Mouse (Mus musculus) CH12.LX (cell line): ENCODE data around the gene L2hgdh. TPM values are rescaled to one million over a fixed set of nuclear protein-coding genes. Genes with fewer than 3 reads are reported as not detected.

Experiments used
- DNase-seq: peaks from one replicate; pipeline ENCODE4 v3.0.0-alpha.2; 2013; ENCODE audit errors: extremely low read depth
- H3K27ac ChIP-seq: 2 replicates; pipeline ENCODE4 v1.5.1; 2012; ENCODE audit warnings: low read depth, mild to moderate bottlenecking, control low read depth, moderate library complexity; ENCODE audit not compliant: insufficient read depth
- H3K27me3 ChIP-seq: replicated peaks from 2 replicates; pipeline ENCODE3; 2012; ENCODE audit warnings: inconsistent platforms
- H3K36me3 ChIP-seq, 2 experiments: replicated peaks in 1 of 2; 2 replicates each; pipeline versions ENCODE3 to v1.6.1; 2012; ENCODE audit warnings: inconsistent platforms in 1 of 2, low read length in 1 of 2, mild to moderate bottlenecking in 1 of 2, mixed read lengths in 1 of 2, moderate library complexity in 1 of 2; ENCODE audit not compliant: control insufficient read depth in 1 of 2, insufficient read depth in 1 of 2
- H3K4me1 ChIP-seq, 2 experiments: 2 replicates each; pipeline ENCODE4 v1.6.1; 2012; ENCODE audit warnings: inconsistent platforms in 1 of 2, moderate library complexity in 1 of 2; ENCODE audit not compliant: insufficient read depth in 2 of 2, control insufficient read depth in 1 of 2
- H3K4me2 ChIP-seq: 2 replicates; pipeline ENCODE4 v1.6.1; 2012; ENCODE audit warnings: low read depth, mild to moderate bottlenecking, control low read depth; ENCODE audit not compliant: poor library complexity, insufficient read depth, severe bottlenecking
- H3K4me3 ChIP-seq, 3 experiments: fragments of 150-350 bp in 1 of 3; sonication (generic) in 1 of 3; replicated peaks in 1 of 3; 2 replicates each; pipeline versions ENCODE3 to v1.5.1; 2011 to 2012; ENCODE audit warnings: low read depth in 2 of 3, low read length in 2 of 3, mild to moderate bottlenecking in 2 of 3, moderate library complexity in 2 of 3, control low read depth in 1 of 3, improper control_type of control experiment in 1 of 3, inconsistent platforms in 1 of 3, mixed read lengths in 1 of 3; ENCODE audit not compliant: poor library complexity in 1 of 3
- H3K79me2 ChIP-seq: replicated peaks from 2 replicates; pipeline ENCODE4 v1.6.1; 2012; ENCODE audit warnings: mild to moderate bottlenecking, moderate library complexity; ENCODE audit not compliant: control insufficient read depth, poor library complexity, insufficient read depth, severe bottlenecking; ENCODE audit errors: extremely low read depth
- H3K9ac ChIP-seq: 2 replicates; pipeline ENCODE4 v1.6.1; 2012; ENCODE audit warnings: low read depth, mild to moderate bottlenecking, control low read depth, moderate library complexity; ENCODE audit not compliant: insufficient read depth
- H3K9me3 ChIP-seq: replicated peaks from 2 replicates; pipeline ENCODE3; 2012; ENCODE audit warnings: low read length, inconsistent platforms, mixed read lengths
- BHLHE40 ChIP-seq: IDR thresholded peaks from 2 replicates; pipeline ENCODE4 v1.6.1; 2011; ENCODE audit warnings: mild to moderate bottlenecking, low read depth, low read length, improper control_type of control experiment
- CHD2 ChIP-seq: IDR thresholded peaks from 2 replicates; pipeline ENCODE4 v1.6.1; 2011; ENCODE audit warnings: low read length, improper control_type of control experiment
- CTCF ChIP-seq, 2 experiments: IDR thresholded peaks in 1 of 2; conservative IDR thresholded peaks in 1 of 2; 2 replicates each; pipeline ENCODE4 v1.5.1; 2011 to 2012; ENCODE audit warnings: low read depth in 2 of 2, low read length in 2 of 2, improper control_type of control experiment in 1 of 2, inconsistent platforms in 1 of 2, mild to moderate bottlenecking in 1 of 2, moderate library complexity in 1 of 2
- ELF1 ChIP-seq: IDR thresholded peaks from 2 replicates; pipeline ENCODE4 v1.6.1; 2014; ENCODE audit warnings: low read depth, mild to moderate bottlenecking, inconsistent platforms, low read length, improper control_type of control experiment
- ETS1 ChIP-seq: conservative IDR thresholded peaks from 2 replicates; pipeline ENCODE4 v1.6.1; 2012; ENCODE audit warnings: low read depth, mild to moderate bottlenecking, inconsistent platforms, low read length, improper control_type of control experiment, moderate library complexity
- HCFC1 ChIP-seq: IDR thresholded peaks from 2 replicates; pipeline ENCODE4 v1.6.1; 2012; ENCODE audit warnings: low read depth, mild to moderate bottlenecking, inconsistent platforms, low read length, improper control_type of control experiment
- MAZ ChIP-seq: IDR thresholded peaks from 2 replicates; pipeline ENCODE4 v1.6.1; 2012; ENCODE audit warnings: low read depth, mild to moderate bottlenecking, inconsistent platforms, low read length, improper control_type of control experiment, moderate library complexity
- MYC ChIP-seq: IDR thresholded peaks from 2 replicates; pipeline ENCODE4 v1.6.1; 2011; ENCODE audit warnings: low read depth, mild to moderate bottlenecking, improper control_type of control experiment, low read length
- POLR2A ChIP-seq: IDR thresholded peaks from 2 replicates; pipeline ENCODE4 v1.6.1; 2011; ENCODE audit warnings: low read depth, mild to moderate bottlenecking, improper control_type of control experiment, low read length
- RAD21 ChIP-seq: IDR thresholded peaks from 2 replicates; pipeline ENCODE4 v1.6.1; 2011; ENCODE audit warnings: low read depth, mild to moderate bottlenecking, low read length, improper control_type of control experiment, moderate library complexity
- SMC3 ChIP-seq: IDR thresholded peaks from 2 replicates; pipeline ENCODE4 v1.6.1; 2011; ENCODE audit warnings: low read depth, low read length, improper control_type of control experiment
- dilution Hi-C: fragments of 300-500 bp; cut with MboI; formaldehyde crosslinking; loops from 2 replicates; pipeline ENCODE4 v1.14.3; 2020; ENCODE audit warnings: low sequenced_read_pairs; ENCODE audit not compliant: extremely low pct_unique_long_range_greater_than_20kb, extremely low pct_ligation_motif_present
- in situ Hi-C: fragments of 300-500 bp; cut with MboI; formaldehyde crosslinking; loops from 3 replicates; pipeline ENCODE4 v1.14.3; 2019; ENCODE audit warnings: low sequenced_read_pairs, low pct_ligation_motif_present, low pct_unique_long_range_greater_than_20kb, mixed read lengths
- polyA plus RNA-seq: library from polyadenylated mRNA; unstranded; fragments of >175 nt; gene quantifications from 2 replicates; pipeline ENCODE4 v1.2.1, GENCODE M21; 2012; ENCODE audit warnings: low read depth; ENCODE audit not compliant: insufficient read length
- total RNA-seq, 2 experiments: library from RNA; depleted of rRNA; stranded (reverse); fragments of 300-350 nt in 1 of 2; fragments of >200 nt in 1 of 2; gene quantifications; 2 replicates each; pipeline ENCODE4 v1.2.3; 2012 to 2014

The L2hgdh gene
- total and polyA plus RNA-seq, 3 experiments: 12.1 to 24.3 (median 15.4) TPM

- Histone ChIP-seq H3K4me3 (no peak overlapping the region), H3K36me3 (no peaks in the 10 kb centered on the region), H3K4me2 (no peak overlapping the region), H3K9ac (no peak overlapping the region), H3K9me3 (peaks cover 3% of the 10 kb centered on the region), H3K79me2 (no peaks in the 10 kb centered on the region), H3K4me1 (peaks cover 0 to 2% of the 10 kb centered on the region in 2 experiments; a peak in 1 of 4 replicates), H3K27me3 (no peaks in the 10 kb centered on the region), H3K27ac (no peak overlapping the region)
- peak; percentile 2 for DNase-seq
- no peak for TF ChIP-seq BHLHE40
- peak; percentile 73 for TF ChIP-seq RAD21
- TF ChIP-seq SMC3: peak; percentile 63
- peak in 1 of 2 experiments; percentile 69; a peak in 2 of 4 replicates for TF ChIP-seq CTCF (conservative IDR thresholded peaks at IDR 0.05 in 1 of 2, IDR thresholded peaks at IDR 0.05 in 1 of 2; ENCODE audit: low read depth in 2 of 2, low read length in 2 of 2)
- dilution Hi-C loops (no loop called here), in situ Hi-C loops (no loop called here)
These were observed 32.9 kb upstream of the L2hgdh start for GRCm38 (mm10) chr12:69757418-69758141.

- peaks cover 0 to 2% of the 10 kb centered on the region in 2 experiments; a peak in 1 of 4 replicates for H3K4me1 ChIP-seq
- H3K27me3 ChIP-seq: no peaks in the 10 kb centered on the region
- H3K9ac ChIP-seq: no peak overlapping the region
- in situ Hi-C loops (no loop called here), dilution Hi-C loops (no loop called here)
- no peak overlapping the region for H3K27ac ChIP-seq
- H3K4me2 ChIP-seq: no peak overlapping the region
- no peaks in the 10 kb centered on the region for H3K9me3 ChIP-seq
- H3K4me3 ChIP-seq: no peak overlapping the region
- TF ChIP-seq MYC (no peak), POLR2A (no peak), ELF1 (no peak), MAZ (no peak)
- H3K79me2 ChIP-seq: no peaks in the 10 kb centered on the region
- DNase-seq: no peak
- H3K36me3 ChIP-seq: no peaks in the 10 kb centered on the region
These were observed 31.3 kb upstream of the L2hgdh start for GRCm38 (mm10) chr12:69756015-69756414.

- Histone ChIP-seq H3K4me2 (no peak overlapping the region), H3K4me1 (peaks cover 2 to 4% of the 10 kb centered on the region in 2 experiments; a peak in 2 of 4 replicates), H3K27ac (no peak overlapping the region), H3K9me3 (no peaks in the 10 kb centered on the region), H3K9ac (no peak overlapping the region), H3K36me3 (no peaks in the 10 kb centered on the region), H3K27me3 (no peaks in the 10 kb centered on the region), H3K4me3 (no peak overlapping the region), H3K79me2 (no peaks in the 10 kb centered on the region)
- no peak for TF ChIP-seq HCFC1
- no peak for TF ChIP-seq MAZ
- TF ChIP-seq CHD2: no peak
- TF ChIP-seq ETS1: no peak
- TF ChIP-seq SMC3: no peak
- DNase-seq: no peak
- in situ Hi-C loops (no loop called here), dilution Hi-C loops (no loop called here)
These were observed 29.3 kb upstream of the L2hgdh start for GRCm38 (mm10) chr12:69753936-69754335.
